Mouse (Mus musculus) kidney, embryonic 14.5 days (tissue): ENCODE results near the gene Mctp1. TPM values are rescaled to one million over a fixed set of nuclear protein-coding genes. Genes with fewer than 3 reads are reported as not detected.
"Not testable (repeated sequence)": the region's sequence is repeated elsewhere in the genome, so short reads cannot be mapped to it uniquely, and the experiment has no call there.

ENCODE experiments used
- ATAC-seq: fragments of 200-750 bp; cut with Nextera tagmentation; 2 replicates; pipeline ENCODE4 v1.8.0; 2017; ENCODE audit warnings: moderate number of reproducible peaks, mild to moderate bottlenecking, moderate TSS enrichment, moderate library complexity; ENCODE audit not compliant: low FRiP score, low TSS enrichment
- H3K27ac ChIP-seq: fragments of 300-500 bp; sonication (generic); 2 replicates; pipeline ENCODE4 v1.5.1; 2014; ENCODE audit warnings: low read depth, mild to moderate bottlenecking, low read length, moderate library complexity, mixed read lengths
- H3K27me3 ChIP-seq: fragments of 300-500 bp; sonication (generic); 2 replicates; pipeline ENCODE4 v1.6.1; 2014; ENCODE audit warnings: mild to moderate bottlenecking, low read length; ENCODE audit not compliant: control insufficient read depth, insufficient read depth
- H3K36me3 ChIP-seq: fragments of 300-500 bp; sonication (generic); 2 replicates; pipeline ENCODE4 v1.6.1; 2014; ENCODE audit warnings: low read length, mixed read lengths; ENCODE audit not compliant: control insufficient read depth, insufficient read depth
- H3K4me1 ChIP-seq: fragments of 300-500 bp; sonication (generic); 2 replicates; pipeline ENCODE4 v1.6.1; 2014; ENCODE audit warnings: low read length, mixed read lengths; ENCODE audit not compliant: control insufficient read depth, insufficient read depth
- H3K4me2 ChIP-seq: fragments of 300-500 bp; sonication (generic); replicated peaks from 2 replicates; pipeline ENCODE4 v1.6.1; 2014; ENCODE audit warnings: low read depth, mild to moderate bottlenecking, low read length
- H3K4me3 ChIP-seq: fragments of 300-500 bp; sonication (generic); 2 replicates; pipeline ENCODE4 v1.5.1; 2014; ENCODE audit warnings: mild to moderate bottlenecking, low read length
- H3K9ac ChIP-seq: fragments of 300-500 bp; sonication (generic); 2 replicates; pipeline ENCODE4 v1.6.1; 2014; ENCODE audit warnings: low read depth, mild to moderate bottlenecking, low read length, moderate library complexity
- H3K9me3 ChIP-seq: fragments of 300-500 bp; sonication (generic); 2 replicates; pipeline ENCODE4 v1.6.1; 2016; ENCODE audit warnings: low read length; ENCODE audit not compliant: control insufficient read depth
- WGBS: fragments of 180-500 bp; shearing (Covaris S2); extraction: QIAGEN DNeasy Blood & Tissue Kit; methylation state at CpG from one replicate; pipeline ENCODE4 v1.1.7; 2014; 5-methylcytosine and 5-hydroxymethylcytosine counted together
- polyA plus RNA-seq: library from polyadenylated mRNA; unstranded; fragments of >200 nt; fragmentation: Nextera tagmentation; extraction: Ambion mirVana; gene quantifications from 2 replicates; pipeline ENCODE4 v1.2.1, GENCODE M21; 2014

The Mctp1 gene
- polyA plus RNA-seq, 1 experiment from 2014 or later: 0.72 TPM

DNA sequence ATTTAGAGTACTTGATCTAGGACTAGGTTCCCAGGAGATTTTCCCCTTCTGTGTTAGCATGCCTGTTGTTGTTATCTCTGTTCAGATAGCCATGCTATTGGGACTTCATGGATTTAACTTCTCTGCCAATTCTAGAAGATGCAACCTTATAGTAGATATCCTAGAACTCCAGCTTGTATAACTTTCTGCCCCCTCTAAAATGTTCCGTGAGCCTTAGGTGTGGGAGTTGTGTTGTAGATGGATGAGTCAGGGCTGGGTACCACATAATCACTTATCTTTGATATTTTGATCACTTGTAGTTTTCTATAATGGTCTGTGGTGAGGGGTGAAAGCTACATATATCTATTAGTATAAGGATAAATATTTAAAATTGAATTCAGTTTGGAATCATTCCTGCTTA is 54.4 kb downstream of the Mctp1 start:
- Histone ChIP-seq H3K27me3 (no peaks in the 10 kb centered on the region), H3K27ac (no peak overlapping the region), H3K4me1 (no peaks in the 10 kb centered on the region), H3K36me3 (no peaks in the 10 kb centered on the region), H3K9me3 (no peaks in the 10 kb centered on the region), H3K4me3 (no peak overlapping the region), H3K9ac (no peak overlapping the region), H3K4me2 (no peak overlapping the region)
- no peak for ATAC-seq
- WGBS: 85% methylated on average over 1 of the region's 1 CpGs

DNA sequence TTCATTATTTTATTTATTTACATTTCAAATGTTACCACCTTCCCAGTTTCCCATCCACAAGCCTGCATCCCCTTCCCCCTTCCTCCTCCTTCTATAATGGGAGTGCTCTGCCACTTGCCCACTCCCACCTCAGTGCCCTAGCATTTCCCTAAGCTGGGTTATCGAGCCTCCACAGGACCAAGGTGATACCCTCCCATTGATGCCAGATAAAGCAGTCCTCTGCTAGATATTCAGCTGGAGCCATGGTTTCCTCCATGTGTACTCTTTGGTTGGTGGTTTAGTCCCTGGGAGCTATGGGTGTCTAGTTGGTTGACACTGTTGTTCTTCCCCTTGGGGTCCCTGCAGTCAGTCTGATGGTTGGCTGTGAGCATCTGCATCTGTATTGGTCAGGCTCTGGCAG is 61.7 kb downstream of the Mctp1 start:
- 77% methylated on average over 1 of the region's 1 CpGs for WGBS

DNA sequence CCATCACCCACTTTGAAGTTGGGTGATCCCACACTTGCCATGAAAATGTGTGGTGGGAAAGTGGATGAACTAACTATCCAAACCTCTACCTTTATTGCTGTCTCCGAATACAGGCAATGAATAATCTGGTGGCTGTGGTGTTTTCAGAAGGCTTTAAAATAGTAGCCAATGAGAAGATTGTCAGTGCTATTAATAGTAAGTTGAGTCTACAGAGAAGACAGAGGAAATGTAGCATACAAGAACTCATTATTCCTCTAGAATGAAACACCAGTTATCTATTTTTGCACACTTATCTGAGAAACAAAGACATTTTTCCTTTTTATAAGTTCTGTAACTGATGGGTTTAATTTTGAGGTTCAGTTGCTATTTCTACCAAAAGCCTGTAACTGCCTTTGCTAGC is 63.2 kb downstream of the Mctp1 start:
- no peak overlapping the region for H3K9ac ChIP-seq
- H3K27ac ChIP-seq: no peak overlapping the region
- H3K36me3 ChIP-seq: no peaks in the 10 kb centered on the region
- H3K27me3 ChIP-seq: no peaks in the 10 kb centered on the region
- ATAC-seq: no peak
- H3K9me3 ChIP-seq: no peaks in the 10 kb centered on the region
- H3K4me2 ChIP-seq: no peak overlapping the region
- WGBS: 81% methylated on average over 1 of the region's 1 CpGs
- no peak overlapping the region for H3K4me3 ChIP-seq
- no peaks in the 10 kb centered on the region for H3K4me1 ChIP-seq

More for the DNA sequence above, 61.7 kb downstream of the Mctp1 start:
- Histone ChIP-seq H3K4me1 (no peaks in the 10 kb centered on the region), H3K9me3 (no peaks in the 10 kb centered on the region), H3K27me3 (no peaks in the 10 kb centered on the region), H3K27ac (no peak overlapping the region), H3K4me2 (no peak overlapping the region), H3K9ac (no peak overlapping the region), H3K4me3 (no peak overlapping the region), H3K36me3 (no peaks in the 10 kb centered on the region)
- no peak for ATAC-seq

DNA sequence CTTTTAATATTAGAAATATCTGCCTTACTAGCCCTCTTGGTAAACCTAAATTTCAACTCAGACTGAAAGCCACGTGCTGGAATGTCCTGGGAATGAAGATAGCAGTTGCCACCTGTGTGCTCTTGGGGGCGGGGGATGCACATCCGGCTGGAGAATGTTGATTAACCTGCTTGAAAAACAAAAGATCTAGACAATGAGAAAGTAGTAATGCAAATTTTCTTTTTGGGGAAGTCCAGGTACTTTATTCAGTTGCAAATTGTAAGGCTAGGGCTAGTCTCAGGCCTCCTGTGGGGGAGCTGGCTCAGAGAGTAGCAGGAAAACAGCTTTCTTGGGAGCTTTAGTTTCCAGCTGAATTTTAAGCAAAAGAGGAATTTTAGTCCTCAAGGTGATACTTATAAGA is 67.2 kb downstream of the Mctp1 start:
- H3K9ac ChIP-seq, H3K4me1 ChIP-seq, H3K27ac ChIP-seq, H3K36me3 ChIP-seq, H3K4me2 ChIP-seq, ATAC-seq, H3K27me3 ChIP-seq, H3K9me3 ChIP-seq, H3K4me3 ChIP-seq: not testable (repeated sequence)
- WGBS: 79% methylated on average over 3 of the region's 3 CpGs

DNA sequence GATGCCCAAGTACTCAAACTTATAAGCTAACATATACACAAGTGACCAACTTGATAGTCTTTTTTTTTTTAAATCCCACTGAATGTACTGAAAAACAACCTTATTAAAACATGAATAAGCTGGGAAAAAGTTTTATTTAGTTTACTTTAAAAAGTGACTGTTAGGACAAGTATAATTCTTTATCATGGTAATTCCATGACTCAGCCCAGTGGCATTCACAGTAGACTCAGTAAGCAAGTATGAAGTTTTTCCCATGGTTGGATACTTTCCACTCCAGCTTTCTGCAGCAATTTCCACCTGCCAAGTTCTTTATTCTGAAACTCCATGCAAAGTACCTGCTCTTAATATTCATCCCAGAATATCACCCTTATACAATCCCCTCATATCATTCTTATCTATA is 97.3 kb downstream of the Mctp1 start:
- no peaks in the 10 kb centered on the region for H3K4me1 ChIP-seq
- no peak overlapping the region for H3K4me3 ChIP-seq
- no peaks in the 10 kb centered on the region for H3K36me3 ChIP-seq
- H3K9me3 ChIP-seq: no peaks in the 10 kb centered on the region
- no peak overlapping the region for H3K9ac ChIP-seq
- H3K4me2 ChIP-seq: no peak overlapping the region
- H3K27ac ChIP-seq: no peak overlapping the region
- no peak for ATAC-seq
- no peaks in the 10 kb centered on the region for H3K27me3 ChIP-seq

DNA sequence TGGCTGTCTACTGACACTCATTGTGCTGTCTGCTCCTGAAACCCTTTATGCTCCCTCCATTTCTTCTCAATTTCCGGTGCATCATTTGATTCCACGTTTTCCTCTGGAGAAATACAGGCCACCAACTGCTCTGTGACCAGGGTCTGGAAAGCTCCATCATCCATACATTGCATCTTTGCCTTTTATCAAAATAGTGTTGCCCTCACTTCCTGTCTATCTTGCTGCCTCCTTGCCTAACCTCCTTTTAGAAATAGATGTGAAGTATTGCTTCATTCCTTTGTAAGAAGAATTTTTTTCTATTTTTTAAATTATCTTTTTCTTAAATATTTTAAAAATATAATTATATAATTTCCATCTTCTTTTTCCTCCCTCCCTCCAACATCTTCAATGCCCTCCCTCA is 98.7 kb downstream of the Mctp1 start:
- Histone ChIP-seq H3K4me1 (no peaks in the 10 kb centered on the region), H3K27me3 (no peaks in the 10 kb centered on the region), H3K27ac (no peak overlapping the region), H3K36me3 (no peaks in the 10 kb centered on the region), H3K9me3 (no peaks in the 10 kb centered on the region), H3K4me2 (no peak overlapping the region), H3K4me3 (no peak overlapping the region), H3K9ac (no peak overlapping the region)
- ATAC-seq: no peak
- 82% methylated on average over 2 of the region's 2 CpGs for WGBS

DNA sequence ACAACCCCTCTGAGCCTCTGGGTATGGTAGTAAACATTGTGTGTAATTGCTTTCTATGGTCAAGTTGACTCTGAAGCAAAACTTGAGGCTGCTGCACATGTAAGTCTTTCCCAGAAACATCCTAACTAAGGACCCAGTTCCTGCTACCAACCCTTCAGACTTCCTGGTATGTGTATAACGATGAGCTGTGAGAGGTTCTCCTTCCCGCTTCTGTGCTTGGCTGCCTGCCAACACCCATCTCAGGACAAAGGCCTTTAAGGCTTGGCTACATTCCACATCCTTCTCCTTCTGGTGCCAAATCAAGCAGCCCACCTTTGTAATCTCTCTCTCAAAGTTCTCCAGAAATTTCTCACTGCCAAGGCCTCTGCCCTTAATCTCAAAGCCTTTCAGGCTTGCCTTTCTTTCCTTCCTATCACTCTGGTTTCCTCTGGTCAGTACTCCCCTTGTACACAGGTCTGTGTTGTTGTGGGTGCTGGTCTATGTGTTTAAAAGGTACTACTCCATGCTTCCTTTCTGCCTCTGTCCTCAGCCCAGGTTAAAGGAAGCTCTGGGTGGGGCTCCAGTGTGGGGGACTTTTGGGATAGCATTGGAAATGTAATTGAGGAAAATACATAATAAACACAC is 99.9 kb downstream of the Mctp1 start:
- H3K27ac ChIP-seq: no peak overlapping the region
- H3K9ac ChIP-seq: no peak overlapping the region
- H3K4me1 ChIP-seq: no peaks in the 10 kb centered on the region
- no peaks in the 10 kb centered on the region for H3K36me3 ChIP-seq
- no peaks in the 10 kb centered on the region for H3K9me3 ChIP-seq
- 26% methylated on average over 2 of the region's 2 CpGs for WGBS
- H3K4me2 ChIP-seq: no peak overlapping the region
- peak; percentile 73 for ATAC-seq
- no peaks in the 10 kb centered on the region for H3K27me3 ChIP-seq
- no peak overlapping the region for H3K4me3 ChIP-seq

DNA sequence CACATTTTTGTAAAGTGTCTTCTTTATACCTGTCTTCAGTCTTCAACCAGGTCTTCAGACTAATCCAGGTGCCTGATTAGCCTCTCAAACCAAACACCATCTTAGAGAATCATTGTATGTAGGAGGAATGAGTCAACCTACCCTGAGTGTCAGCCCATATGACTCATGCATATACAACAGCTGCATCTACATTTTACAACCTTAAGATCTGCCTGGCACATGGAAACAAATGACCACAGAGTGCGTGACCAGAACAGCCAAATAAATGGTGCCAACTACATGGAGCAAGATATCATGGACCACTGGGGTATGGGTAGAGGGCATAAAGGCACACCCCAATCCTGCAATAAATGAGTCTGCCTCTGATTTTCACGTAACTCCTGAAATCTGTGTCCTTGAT is 131.6 kb downstream of the Mctp1 start:
- no peaks in the 10 kb centered on the region for H3K9me3 ChIP-seq
- no peak overlapping the region for H3K27ac ChIP-seq
- no peak overlapping the region for H3K4me2 ChIP-seq
- H3K4me3 ChIP-seq: no peak overlapping the region
- H3K27me3 ChIP-seq: no peaks in the 10 kb centered on the region
- ATAC-seq: no peak
- H3K36me3 ChIP-seq: no peaks in the 10 kb centered on the region
- H3K4me1 ChIP-seq: no peaks in the 10 kb centered on the region
- H3K9ac ChIP-seq: no peak overlapping the region
- WGBS: 85% methylated on average over 2 of the region's 2 CpGs

DNA sequence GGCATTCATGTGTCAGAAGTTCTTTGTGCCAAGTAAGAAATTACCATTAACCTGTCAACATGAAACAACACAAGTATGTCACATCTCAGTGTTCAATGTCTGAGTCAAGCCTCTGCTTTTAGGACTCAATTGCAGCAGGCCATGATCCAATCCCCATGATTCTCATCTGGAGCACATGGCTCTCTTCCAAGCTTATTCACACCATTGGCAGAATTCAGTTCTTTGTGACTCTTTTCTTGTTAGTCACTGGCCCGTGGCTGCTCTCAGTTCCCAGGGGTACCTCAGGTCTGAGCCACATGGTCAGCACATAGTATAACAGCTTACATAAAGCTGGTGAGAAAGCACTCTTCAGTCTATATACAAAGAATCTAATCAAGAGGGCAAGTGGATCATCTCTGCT is 138.8 kb downstream of the Mctp1 start:
- WGBS: 73% methylated on average over 1 of the region's 1 CpGs
- no peaks in the 10 kb centered on the region for H3K4me1 ChIP-seq

More for the DNA sequence above, 138.8 kb downstream of the Mctp1 start:
- Histone ChIP-seq H3K27me3 (no peaks in the 10 kb centered on the region), H3K4me2 (no peak overlapping the region), H3K9me3 (no peaks in the 10 kb centered on the region), H3K27ac (no peak overlapping the region), H3K4me3 (no peak overlapping the region), H3K9ac (no peak overlapping the region), H3K36me3 (no peaks in the 10 kb centered on the region)
- no peak for ATAC-seq
